Mouse (Mus musculus) limb, embryonic 14.5 days (tissue): Measurements from ENCODE around the gene Asb2. TPM values are rescaled to one million over a fixed set of nuclear protein-coding genes. Genes with fewer than 3 reads are reported as not detected.

Source experiments
- ATAC-seq: fragments of 200-750 bp; cut with Nextera tagmentation; 2 replicates; pipeline ENCODE4 v1.8.0; 2017; ENCODE audit warnings: low read depth, moderate number of reproducible peaks, moderate TSS enrichment; ENCODE audit not compliant: low FRiP score
- DNase-seq: peaks from one replicate; pipeline ENCODE4 v3.0.0-alpha.2; 2015; ENCODE audit warnings: low spot score
- H3K27ac ChIP-seq: fragments of 300-500 bp; sonication (generic); replicated peaks from 2 replicates; pipeline ENCODE4 v1.5.1; 2014; ENCODE audit warnings: low read depth, mild to moderate bottlenecking, low read length, moderate library complexity, mixed read lengths
- H3K27me3 ChIP-seq: fragments of 300-500 bp; sonication (generic); 2 replicates; pipeline ENCODE4 v1.6.1; 2014; ENCODE audit warnings: low read length, mixed read lengths; ENCODE audit not compliant: control insufficient read depth, insufficient read depth
- H3K36me3 ChIP-seq: fragments of 300-500 bp; sonication (generic); 2 replicates; pipeline ENCODE4 v1.6.1; 2014; ENCODE audit warnings: mild to moderate bottlenecking, low read length, moderate library complexity, mixed read lengths; ENCODE audit not compliant: control insufficient read depth, insufficient read depth
- H3K4me1 ChIP-seq: fragments of 300-500 bp; sonication (generic); 2 replicates; pipeline ENCODE4 v1.6.1; 2014; ENCODE audit warnings: antibody characterized with exemption, low read length, mixed read lengths; ENCODE audit not compliant: control insufficient read depth, insufficient read depth
- H3K4me2 ChIP-seq: fragments of 300-500 bp; sonication (generic); replicated peaks from 2 replicates; pipeline ENCODE4 v1.6.1; 2014; ENCODE audit warnings: low read depth, mild to moderate bottlenecking, low read length, moderate library complexity; ENCODE audit not compliant: severe bottlenecking
- H3K4me3 ChIP-seq: fragments of 300-500 bp; sonication (generic); replicated peaks from 2 replicates; pipeline ENCODE4 v1.5.1; 2014; ENCODE audit warnings: low read length
- H3K9ac ChIP-seq: fragments of 300-500 bp; sonication (generic); 2 replicates; pipeline ENCODE4 v1.6.1; 2014; ENCODE audit warnings: mild to moderate bottlenecking, low read depth, low read length, moderate library complexity; ENCODE audit not compliant: severe bottlenecking
- H3K9me3 ChIP-seq: fragments of 300-500 bp; sonication (generic); 2 replicates; pipeline ENCODE4 v1.6.1; 2016; ENCODE audit warnings: low read length; ENCODE audit not compliant: control insufficient read depth
- POLR2A ChIP-seq: fragments of 200-500 bp; IDR thresholded peaks from 2 replicates; pipeline ENCODE4 v1.8.0; 2012; ENCODE audit warnings: inconsistent platforms, mild to moderate bottlenecking, moderate library complexity, borderline replicate concordance; ENCODE audit not compliant: insufficient read depth, insufficient read length; ENCODE audit errors: extremely low read depth
- WGBS: fragments of 180-500 bp; shearing (Covaris S2); extraction: QIAGEN DNeasy Blood & Tissue Kit; methylation state at CpG from one replicate; pipeline ENCODE4 v1.1.7; 2014; 5-methylcytosine and 5-hydroxymethylcytosine counted together
- polyA plus RNA-seq, 2 experiments: library from polyadenylated mRNA; depleted of rRNA in 1 of 2; stranded (reverse) in 1 of 2; unstranded in 1 of 2; fragments of >200 nt; fragmentation: Nextera tagmentation in 1 of 2; extraction: Ambion mirVana in 1 of 2; gene quantifications; 2 replicates each; pipeline versions ENCODE4 v1.2.1 to v1.2.3; 2012 to 2014

Asb2 gene
- polyA plus RNA-seq, 2 experiments = 11.7 to 13.8 TPM

DNA sequence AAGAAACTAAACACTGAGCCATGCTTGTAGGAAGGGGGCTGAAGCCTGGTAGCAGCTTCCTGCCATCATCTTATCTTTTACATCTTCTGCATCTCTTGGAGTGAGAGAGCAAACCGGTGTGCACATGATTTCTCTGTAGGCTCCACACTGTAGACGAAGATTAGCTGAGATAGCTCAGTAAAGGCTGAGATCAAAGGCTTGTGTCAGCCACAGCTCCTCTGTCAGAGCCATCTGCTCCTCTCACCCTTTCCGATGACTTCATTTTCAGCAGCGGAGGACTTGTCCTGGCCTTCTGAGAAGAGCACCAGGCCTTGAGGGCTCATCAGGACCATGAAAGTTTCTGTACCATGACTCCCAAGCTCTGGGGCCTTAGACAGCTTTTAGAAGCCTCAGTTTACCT, 24.3 kb downstream of the Asb2 start:
- Histone ChIP-seq H3K4me2 (no peak overlapping the region), H3K4me1 (no peaks in the 10 kb centered on the region), H3K36me3 (no peaks in the 10 kb centered on the region), H3K9ac (no peak overlapping the region), H3K27ac (no peak overlapping the region), H3K27me3 (no peaks in the 10 kb centered on the region), H3K4me3 (no peak overlapping the region), H3K9me3 (no peaks in the 10 kb centered on the region)
- WGBS = 30% methylated on average over 4 of the region's 4 CpGs
- DNase-seq (no peak), ATAC-seq (no peak)
- TF ChIP-seq POLR2A = no peak

DNA sequence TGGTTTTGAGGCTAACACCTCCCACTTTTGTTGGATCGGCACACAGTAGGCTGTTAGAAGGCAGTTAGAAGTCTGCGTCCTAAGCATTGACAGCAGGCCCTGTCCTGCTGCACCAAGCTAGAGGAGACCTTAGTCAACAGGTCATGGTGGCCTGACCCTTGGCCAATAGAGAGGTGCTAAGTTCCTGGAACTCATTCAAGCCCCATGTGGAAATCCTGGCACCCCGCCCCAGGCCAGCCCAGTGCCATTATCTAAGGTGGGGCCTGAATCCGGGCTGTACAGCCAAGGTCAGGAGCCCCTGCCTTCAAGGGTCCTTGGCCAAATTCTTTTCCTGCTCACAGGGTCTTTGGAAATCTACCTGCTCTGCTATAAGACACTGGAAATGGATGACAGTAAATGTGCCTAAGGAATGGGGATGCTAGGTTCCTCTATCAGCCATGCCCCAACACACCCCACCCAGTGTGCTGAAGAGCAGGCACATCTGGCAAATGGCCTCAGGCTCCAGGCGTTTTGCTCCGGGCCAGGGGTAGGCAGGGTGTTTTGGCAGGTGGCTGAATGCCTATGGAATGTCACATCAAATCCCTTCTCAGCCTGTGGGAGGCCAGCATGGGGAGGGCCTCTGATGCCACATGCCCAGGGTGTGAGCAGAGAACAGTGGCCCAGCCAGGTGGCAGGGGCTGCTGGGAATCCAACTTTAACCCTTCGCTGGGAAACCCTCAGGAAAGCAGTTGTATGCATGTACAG, 27.2 kb downstream of the Asb2 start:
- Histone ChIP-seq H3K4me2 (no peak overlapping the region), H3K9me3 (no peaks in the 10 kb centered on the region), H3K36me3 (no peaks in the 10 kb centered on the region), H3K27ac (no peak overlapping the region), H3K27me3 (peaks cover 10% of the 10 kb centered on the region; the same call in 1 of the 2 replicates), H3K4me1 (peaks cover 4% of the 10 kb centered on the region; the same call in 1 of the 2 replicates), H3K9ac (no peak overlapping the region), H3K4me3 (no peak overlapping the region)
- 49% methylated on average over 7 of the region's 7 CpGs for WGBS
- ATAC-seq = peak; percentile 17; the same call in 1 of the 2 replicates
- DNase-seq = peak; percentile 21
- TF ChIP-seq POLR2A = no peak

DNA sequence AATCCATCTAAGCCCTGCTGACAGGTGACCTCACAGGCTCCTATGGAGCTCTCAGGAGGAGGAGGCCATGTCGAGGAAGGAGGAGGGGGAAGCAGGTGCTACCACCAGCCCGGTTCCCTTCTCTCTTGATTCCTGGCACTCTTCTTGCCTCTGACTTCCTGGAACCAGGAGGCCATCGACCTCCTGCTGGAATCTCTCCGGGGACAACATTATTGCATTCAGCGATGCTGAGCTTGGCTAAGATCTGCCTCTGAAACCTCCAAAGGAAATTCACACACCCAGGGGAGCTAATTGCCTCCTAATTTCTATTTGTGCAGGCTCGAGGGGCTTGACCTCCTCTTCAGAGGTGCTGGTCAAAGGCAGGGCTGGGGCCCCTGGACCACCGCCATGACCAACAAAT, 28.7 kb downstream of the Asb2 start:
- H3K4me2 ChIP-seq = no peak overlapping the region
- peaks cover 4% of the 10 kb centered on the region; the same call in 1 of the 2 replicates for H3K4me1 ChIP-seq
- H3K9me3 ChIP-seq = no peaks in the 10 kb centered on the region
- WGBS = 32% methylated on average over 7 of the region's 7 CpGs
- H3K4me3 ChIP-seq = no peak overlapping the region
- H3K27ac ChIP-seq = no peak overlapping the region
- H3K27me3 ChIP-seq = peaks cover 10% of the 10 kb centered on the region; the same call in 1 of the 2 replicates
- no peak overlapping the region for H3K9ac ChIP-seq
- DNase-seq (no peak), ATAC-seq (no peak)
- TF ChIP-seq POLR2A = no peak
- no peaks in the 10 kb centered on the region for H3K36me3 ChIP-seq

- Histone ChIP-seq H3K27ac (no peak overlapping the region), H3K36me3 (no peaks in the 10 kb centered on the region), H3K27me3 (peaks cover 10% of the 10 kb centered on the region; the same call in 1 of the 2 replicates), H3K4me1 (peaks cover 4% of the 10 kb centered on the region; the same call in 1 of the 2 replicates), H3K4me3 (no peak overlapping the region), H3K9ac (no peak overlapping the region), H3K4me2 (no peak overlapping the region), H3K9me3 (no peaks in the 10 kb centered on the region)
- 56% methylated on average over 4 of the region's 4 CpGs for WGBS
- ATAC-seq (no peak), DNase-seq (no peak)
- no peak for TF ChIP-seq POLR2A
These were observed 29.2 kb downstream of the Asb2 start for GRCm38 (mm10) chr12:103326569-103326968.

- no peaks in the 10 kb centered on the region for H3K36me3 ChIP-seq
- no peaks in the 10 kb centered on the region for H3K9me3 ChIP-seq
- no peak overlapping the region for H3K27ac ChIP-seq
- H3K4me2 ChIP-seq = peak overlapping the region; percentile 65
- DNase-seq (peak; percentile 92), ATAC-seq (peak; percentile 90)
- H3K4me3 ChIP-seq = peak overlapping the region; percentile 33
- peaks cover 4% of the 10 kb centered on the region; the same call in 1 of the 2 replicates for H3K4me1 ChIP-seq
- peaks cover 10% of the 10 kb centered on the region; the same call in 1 of the 2 replicates for H3K27me3 ChIP-seq
- peak overlapping the region; percentile 46; the same call in 1 of the 2 replicates for H3K9ac ChIP-seq
- TF ChIP-seq POLR2A = no peak
- WGBS = 8% methylated on average over 58 of the region's 60 CpGs
These were observed 30.5 kb downstream of the Asb2 start for GRCm38 (mm10) chr12:103325156-103325857.
